Mouse (Mus musculus) left cerebral cortex, postnatal 14 days (tissue): Measurements from ENCODE around the gene Zbtb5. TPM values are rescaled to one million over a fixed set of nuclear protein-coding genes. Genes with fewer than 3 reads are reported as not detected.
"Not testable (repeated sequence)": the region's sequence is repeated elsewhere in the genome, so short reads cannot be mapped to it uniquely, and the experiment has no call there.

Experiments used
- DNase-seq, 2 experiments: peaks; one replicate each; pipeline ENCODE4 v3.0.0; 2021 to 2022; ENCODE audit warnings: low spot score in 2 of 2, mixed read lengths in 1 of 2
- intact Hi-C: fragments of 180-260 bp; cut with DNase I; formaldehyde crosslinking; loops from one replicate; pipeline ENCODE4 v1.15.1; 2025
- total RNA-seq, 2 experiments: library from RNA; stranded (reverse); gene quantifications; 2 replicates each; pipeline ENCODE4 v1.2.3; 2021

Zbtb5 gene
- total RNA-seq, 2 experiments from 2014 or later: 10.9 to 12.3 TPM

DNA sequence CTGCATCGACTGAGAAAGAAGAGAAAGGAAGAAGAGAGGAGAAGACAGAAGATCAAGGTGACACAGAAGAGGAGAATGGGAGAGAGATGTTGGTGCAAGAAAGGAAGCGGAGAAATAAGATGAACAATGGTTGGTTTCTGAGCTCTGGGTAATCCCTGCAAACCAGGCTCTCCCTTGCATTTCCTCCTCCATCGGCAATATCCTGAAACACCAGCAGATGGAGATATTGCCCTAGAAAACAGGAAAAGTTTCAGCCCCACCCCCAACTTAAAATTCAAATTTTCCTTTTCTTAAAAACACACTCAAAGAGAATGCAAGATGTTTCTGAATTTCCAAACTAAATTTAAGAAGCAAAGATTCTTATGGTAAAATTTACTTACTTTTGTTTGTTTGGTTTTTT is 3.4 kb upstream of the Zbtb5 start:
- intact Hi-C loops: loop anchor here (5.0 kb wide), 3 partner anchors 92 to 392 kb away; partner anchors contain the start of genes Slc25a51 and Tomm5
- peak; percentile 76 to 83 for DNase-seq

DNA sequence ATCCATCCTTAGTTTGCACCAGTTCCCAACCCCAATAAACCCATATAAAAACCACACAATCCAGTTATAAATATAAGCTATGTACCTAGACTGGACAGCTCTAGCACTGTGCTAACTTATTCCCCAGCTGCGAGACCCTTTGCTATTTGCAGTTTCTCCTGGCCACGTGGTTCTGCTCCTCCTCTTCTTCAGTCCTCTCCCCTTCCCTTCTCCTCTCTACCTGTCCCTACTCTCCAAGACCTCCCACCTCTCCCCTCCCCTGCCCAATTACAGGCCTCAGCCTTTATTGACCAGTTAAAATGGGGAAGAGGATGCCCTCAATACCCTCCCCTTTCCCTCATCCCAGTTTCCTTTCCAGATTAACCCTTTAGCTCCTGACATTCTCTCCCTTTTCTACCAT is 1.3 kb upstream of the Zbtb5 start:
- no peak for DNase-seq
- intact Hi-C loops: loop anchor here (5.0 kb wide), 1 partner anchor 41 kb away; no protein-coding TSS in a partner anchor

DNA sequence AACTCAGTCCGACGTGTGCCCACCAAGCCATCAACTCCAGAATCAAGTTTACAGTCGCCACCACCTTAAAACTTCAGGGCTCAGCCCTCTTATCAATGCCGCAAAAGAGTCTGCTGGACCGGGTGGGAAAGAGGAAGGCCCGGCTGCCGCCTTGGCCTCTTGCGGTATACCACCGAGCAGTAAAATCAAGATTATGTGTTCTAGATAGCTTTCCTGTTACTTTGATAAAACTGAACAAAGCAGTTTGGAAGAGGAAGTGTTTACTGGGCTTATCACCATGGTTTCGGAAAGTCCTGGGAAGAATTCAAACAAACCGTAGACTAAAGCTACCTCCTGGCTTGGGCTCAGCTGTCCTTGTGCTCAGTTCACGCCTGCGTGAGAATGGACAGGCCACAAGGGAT is 819 bp upstream of the Zbtb5 start:
- intact Hi-C loops: loop anchor here (5.0 kb wide), 1 partner anchor 41 kb away; no protein-coding TSS in a partner anchor
- no peak for DNase-seq

GRCm38 (mm10) chr4:45011581-45012104 is 569 bp downstream of the Zbtb5 start:
- peak; percentile 42 to 46 for DNase-seq
- intact Hi-C loops: loop anchor here (5.0 kb wide), 1 partner anchor 39 kb away; no protein-coding TSS in a partner anchor

- intact Hi-C loops: loop anchor here (5.0 kb wide), 1 partner anchor 39 kb away; no protein-coding TSS in a partner anchor
- no peak for DNase-seq
These were observed 1.3 kb downstream of the Zbtb5 start for GRCm38 (mm10) chr4:45010806-45011415.

DNA sequence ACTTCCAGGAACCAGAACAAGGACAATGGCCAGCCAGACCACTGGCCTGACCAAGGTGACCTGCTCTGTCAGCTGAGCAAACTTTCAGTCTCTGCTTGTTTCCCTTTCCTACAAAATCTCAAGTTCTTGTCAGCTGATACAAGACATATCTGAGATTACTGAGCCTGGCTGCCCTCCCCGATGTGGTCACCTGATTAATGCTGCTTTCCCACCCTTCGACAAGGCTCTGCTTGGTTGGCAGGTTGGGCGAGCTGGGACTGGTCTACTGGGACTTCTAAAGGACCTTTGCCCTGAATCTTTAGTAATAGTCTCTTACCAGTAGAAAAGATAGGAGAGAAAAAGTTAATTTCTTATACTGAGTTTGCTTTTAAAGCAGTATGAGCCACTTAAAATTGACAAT is 6.8 kb downstream of the Zbtb5 start:
- DNase-seq: no peak
- intact Hi-C loops: no loop called here

GRCm38 (mm10) chr4:45000001-45000400 is 12.2 kb downstream of the Zbtb5 start:
- intact Hi-C loops: no loop called here
- DNase-seq: no peak

- DNase-seq: no peak
- intact Hi-C loops: no loop called here
These were observed 14.1 kb downstream of the Zbtb5 start for GRCm38 (mm10) chr4:44998071-44998470.

DNA sequence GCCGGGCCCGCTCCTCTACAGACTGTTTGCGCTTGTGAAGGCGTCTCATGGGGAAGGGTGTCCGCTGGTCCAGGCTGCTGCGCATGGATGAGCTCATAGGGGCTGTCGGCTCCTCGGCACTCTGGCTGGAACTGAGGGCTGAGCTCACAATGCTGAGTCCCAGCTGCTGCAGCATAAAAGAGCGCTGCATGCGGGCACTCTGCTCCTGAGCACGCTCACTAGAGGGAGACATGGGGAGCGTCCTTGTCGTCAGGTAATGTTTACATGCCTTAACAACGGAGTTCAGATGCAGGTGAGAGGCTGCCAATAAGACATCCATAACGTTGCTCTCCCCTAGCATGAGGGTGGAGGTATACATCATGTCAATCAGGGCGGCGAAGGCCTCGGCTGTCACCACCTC is 17.4 kb downstream of the Zbtb5 start:
- intact Hi-C loops: no loop called here
- no peak for DNase-seq

DNA sequence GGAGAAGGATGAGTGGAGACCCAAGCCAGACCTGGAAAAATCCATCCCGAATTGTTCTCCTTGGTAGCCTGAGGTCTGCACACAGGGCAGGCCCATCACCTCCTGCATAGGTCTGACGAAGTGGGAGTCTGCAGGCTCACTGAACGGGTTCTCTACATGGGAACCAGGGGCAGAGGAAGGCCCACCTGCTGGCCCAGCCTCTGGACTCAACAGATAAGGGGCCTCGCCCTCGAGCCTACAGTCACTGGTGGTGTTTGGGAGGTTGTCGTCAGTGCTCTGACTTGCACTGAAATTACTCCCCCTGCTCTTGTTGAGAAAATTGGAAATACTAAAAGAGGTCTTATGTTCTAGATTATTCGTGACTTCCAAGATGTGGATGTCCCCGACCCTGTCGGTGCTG is 18.4 kb downstream of the Zbtb5 start:
- DNase-seq: no peak
- intact Hi-C loops: no loop called here

DNA sequence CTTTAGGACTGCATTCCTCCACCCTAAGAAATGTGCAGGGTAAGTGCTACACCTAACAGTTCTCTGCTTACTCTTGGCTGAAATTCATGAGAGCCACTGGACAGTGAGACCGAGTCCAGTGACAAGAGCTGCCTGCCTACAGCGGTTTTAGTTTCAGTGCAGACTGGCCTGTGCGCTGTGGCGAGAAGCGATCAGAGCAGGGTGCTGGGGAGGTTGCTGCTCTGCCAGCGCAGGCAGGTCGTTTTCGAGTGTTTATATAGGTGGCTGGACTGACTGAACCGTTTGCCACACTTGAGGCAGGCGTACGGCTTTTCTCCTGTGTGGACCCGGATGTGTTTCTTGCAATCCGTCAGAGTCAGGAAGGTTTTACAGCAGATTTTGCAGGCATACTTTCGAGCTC is 19.0 kb downstream of the Zbtb5 start:
- DNase-seq, intact Hi-C loops: not testable (repeated sequence)

GRCm38 (mm10) chr4:44992330-44992729 is 19.9 kb downstream of the Zbtb5 start:
- DNase-seq, intact Hi-C loops: not testable (repeated sequence)

DNA sequence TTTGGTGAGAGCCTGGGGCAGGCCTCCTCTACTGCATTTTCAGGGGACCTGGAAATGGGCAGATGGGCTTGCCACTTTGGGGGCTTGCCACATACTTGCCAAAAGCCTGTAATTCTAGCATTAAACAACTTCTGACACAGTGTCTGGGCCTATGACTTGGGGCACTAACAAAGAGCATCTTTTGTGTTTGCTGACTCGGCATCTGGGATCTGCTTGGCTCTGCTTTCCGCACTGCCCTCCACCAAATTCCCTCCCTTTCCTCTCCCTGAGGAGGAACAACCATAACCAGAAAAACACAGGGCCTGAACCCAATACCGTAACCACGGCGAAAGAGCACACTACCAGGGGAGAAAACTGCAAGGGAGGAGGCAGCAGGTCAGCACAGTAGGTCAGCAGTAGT is 21.7 kb downstream of the Zbtb5 start:
- intact Hi-C loops: no loop called here
- DNase-seq: no peak

DNA sequence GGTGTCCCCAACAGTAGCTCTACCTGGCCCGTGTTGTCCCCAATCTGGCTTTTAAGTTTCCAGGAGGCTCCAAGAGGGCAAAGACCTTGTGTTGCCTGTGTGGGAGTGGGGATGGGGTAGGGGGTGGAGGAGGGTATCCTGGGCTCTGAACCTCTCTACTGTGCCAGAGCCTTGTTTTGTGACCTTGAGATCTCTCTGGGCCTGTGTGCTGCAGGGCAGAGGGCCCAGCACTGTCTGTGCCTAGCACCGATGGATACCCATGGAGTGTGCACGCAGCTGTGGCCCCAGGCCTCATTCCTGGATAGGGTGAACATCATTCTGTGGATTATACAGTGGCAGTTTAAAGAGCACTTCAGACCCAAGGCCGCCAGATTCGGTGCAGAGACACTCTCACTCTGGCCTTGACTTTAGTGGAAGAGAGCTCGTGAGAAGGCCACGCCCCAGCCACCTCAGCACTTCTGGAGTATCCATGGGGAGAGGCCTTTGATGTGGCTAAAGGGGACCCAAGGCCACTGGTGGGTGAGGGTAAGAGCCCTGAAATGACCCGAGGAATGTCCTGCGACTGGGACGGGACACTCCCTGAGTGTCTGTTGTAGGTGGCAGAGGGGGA is 29.0 kb downstream of the Zbtb5 start:
- intact Hi-C loops: no loop called here
- no peak for DNase-seq

- intact Hi-C loops: no loop called here
These were observed 29.6 kb downstream of the Zbtb5 start for GRCm38 (mm10) chr4:44982440-44983130.

DNA sequence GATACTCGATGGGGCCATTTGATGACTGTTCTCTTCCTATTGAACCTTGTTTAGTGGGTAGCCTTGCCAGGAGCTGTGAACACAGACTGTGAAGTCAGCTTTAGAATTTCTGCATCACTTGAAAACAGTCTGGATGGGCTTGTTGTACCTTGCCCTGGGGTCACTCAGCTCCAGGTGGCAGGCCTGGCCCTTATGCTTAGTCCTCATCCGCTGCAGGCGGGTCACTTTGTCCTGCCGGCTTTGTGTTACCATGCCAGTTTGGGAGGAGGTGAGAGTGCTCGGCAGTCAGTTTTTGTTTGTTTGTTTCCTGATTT is 30.3 kb downstream of the Zbtb5 start:
- intact Hi-C loops: no loop called here
- no peak for DNase-seq

More at GRCm38 (mm10) chr4:44982440-44983130, 29.6 kb downstream of the Zbtb5 start:
- DNase-seq: no peak

DNA sequence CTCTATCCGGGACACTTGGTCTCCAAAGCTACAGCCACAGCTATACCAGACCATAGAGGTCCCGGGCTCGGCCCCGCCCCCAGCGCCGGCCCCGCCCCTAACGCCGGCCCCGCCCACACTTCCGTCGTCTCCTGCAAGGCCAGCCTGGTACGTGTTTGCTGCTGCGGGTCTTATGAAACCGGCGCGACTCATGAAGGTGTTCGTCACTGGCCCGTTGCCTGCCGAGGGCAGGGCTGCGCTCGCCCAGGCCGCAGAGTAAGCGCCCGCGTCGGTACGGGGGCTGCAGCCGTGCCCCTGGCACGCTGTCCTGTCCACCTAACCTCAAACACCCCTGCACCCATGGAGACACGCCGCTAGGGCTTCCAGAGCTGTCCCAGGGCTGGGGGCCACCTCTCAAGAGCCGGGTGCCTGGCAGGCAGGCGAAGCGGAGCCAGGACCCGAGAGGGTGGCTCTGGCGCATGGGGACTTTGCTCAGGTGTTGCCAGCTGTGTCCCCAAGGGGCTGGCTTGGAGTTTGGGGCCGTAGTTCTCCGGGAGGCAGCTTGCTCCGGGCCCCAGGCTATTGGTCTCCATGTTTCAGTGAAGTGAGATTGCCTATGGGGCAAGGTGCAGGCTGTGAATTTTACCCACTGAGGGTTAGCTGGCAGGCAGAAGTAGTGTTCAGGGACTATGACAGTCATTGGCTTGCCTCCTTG is 30.8 kb downstream of the Zbtb5 start, which contains the start of gene Grhpr:
TSS of gene Grhpr (plus strand) at position 116 of the 694 bp plus-strand sequence.
- peak; percentile 58 to 63 for DNase-seq
- intact Hi-C loops: no loop called here

- intact Hi-C loops: no loop called here
- DNase-seq: no peak
These were observed 32.3 kb downstream of the Zbtb5 start for GRCm38 (mm10) chr4:44979794-44980338.

GRCm38 (mm10) chr4:44978175-44978574 is 34.0 kb downstream of the Zbtb5 start:
- DNase-seq: no peak
- intact Hi-C loops: no loop called here
